ENCODE assay signal across 33 mouse cellular contexts in the genomic region with DNA sequence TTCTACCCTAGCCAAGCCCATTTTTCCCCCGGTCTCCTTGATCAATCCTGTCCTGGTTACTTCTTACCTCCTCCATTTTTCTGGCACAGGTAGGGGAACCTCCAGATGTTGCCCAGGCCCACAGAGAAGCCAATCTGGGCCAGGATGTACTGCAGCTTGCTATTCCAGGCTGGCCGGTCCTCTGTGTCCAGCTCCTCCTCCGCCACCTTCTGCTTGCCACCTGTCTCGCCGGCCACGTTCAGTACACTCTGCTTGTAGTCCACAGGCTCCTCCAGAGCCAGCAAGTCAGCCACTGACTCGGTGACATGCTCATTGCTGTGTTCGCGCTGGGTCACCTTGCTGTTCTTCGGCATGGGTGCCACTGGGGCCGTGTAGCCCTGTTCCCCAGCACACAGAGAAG. TPM values are rescaled to one million over a fixed set of nuclear protein-coding genes. Genes with fewer than 3 reads are reported as not detected.
DNase-seq lines count a peak whose midpoint lies in the region; ATAC-seq and TF ChIP-seq lines count a peak whose summit lies in the region.
"Had no signal": no experiment of that assay in that cellular context is flagged by ENCODE, and none has a peak within 500 bp of the region (broad histone marks: within the 10 kb centered on the region; RNA-seq: fewer than 3 reads in every experiment).

No protein-coding gene starts in this region.

- peak overlapping the region; percentile 77 for H3K27ac ChIP-seq in layer of hippocampus, adult 2 months
- no peak overlapping the region for H3K27ac ChIP-seq in lung, postnatal 0 days (ENCODE audit: low read length)
- no peak overlapping the region for H3K27ac ChIP-seq in heart, embryonic 12.5 days (ENCODE audit: poor library complexity, severe bottlenecking)
- H3K27ac ChIP-seq: embryonic facial prominence, embryonic 10.5 days; embryonic facial prominence, embryonic 15.5 days; heart, adult 2 months; heart, embryonic 13.5 days; hindbrain, embryonic 10.5 days; kidney, embryonic 15.5 days; limb, embryonic 12.5 days; liver, embryonic 15.5 days; midbrain, embryonic 10.5 days; midbrain, embryonic 15.5 days had no signal

- H3K4me3 ChIP-seq in layer of hippocampus, adult 2 months = no peak overlapping the region
- no peak overlapping the region for H3K4me3 ChIP-seq in lung, postnatal 0 days (ENCODE audit: low read depth, low read length)
- H3K4me3 ChIP-seq in heart, embryonic 12.5 days = no peak overlapping the region
- H3K4me3 ChIP-seq: embryonic facial prominence, embryonic 10.5 days; embryonic facial prominence, embryonic 15.5 days; forebrain, embryonic 12.5 days; heart, adult 2 months; heart, embryonic 13.5 days; hindbrain, embryonic 10.5 days; hindbrain, embryonic 15.5 days; kidney, embryonic 15.5 days; limb, embryonic 12.5 days; liver, embryonic 15.5 days; midbrain, embryonic 10.5 days; midbrain, embryonic 15.5 days; neural tube, embryonic 15.5 days had no signal

- no peaks in the 10 kb centered on the region for H3K4me1 ChIP-seq in lung, postnatal 0 days (ENCODE audit: insufficient read depth, low read depth, low read length)
- peaks cover 10% of the 10 kb centered on the region for H3K4me1 ChIP-seq in heart, embryonic 12.5 days (replicated peaks)
- H3K4me1 ChIP-seq: liver, embryonic 15.5 days had no signal

- no peak overlapping the region for H3K9ac ChIP-seq in lung, postnatal 0 days (replicated peaks; ENCODE audit: low read depth)
- H3K9ac ChIP-seq in heart, embryonic 12.5 days = no peak overlapping the region
- H3K9ac ChIP-seq: embryonic facial prominence, embryonic 15.5 days; forebrain, embryonic 12.5 days; heart, embryonic 13.5 days; hindbrain, embryonic 15.5 days; kidney, embryonic 15.5 days; limb, embryonic 12.5 days; liver, embryonic 15.5 days; lung, embryonic 14.5 days; midbrain, embryonic 15.5 days; neural tube, embryonic 15.5 days had no signal

- H3K27me3 ChIP-seq in lung, postnatal 0 days (replicated peaks; ENCODE audit: insufficient read depth, low read length) = no peaks in the 10 kb centered on the region
- no peaks in the 10 kb centered on the region for H3K27me3 ChIP-seq in heart, embryonic 12.5 days (replicated peaks)
- H3K27me3 ChIP-seq: embryonic facial prominence, embryonic 15.5 days; forebrain, embryonic 12.5 days; heart, embryonic 13.5 days; hindbrain, embryonic 15.5 days; limb, embryonic 12.5 days; liver, embryonic 15.5 days; midbrain, embryonic 15.5 days had no signal

- no peak for ATAC-seq in lung, postnatal 0 days
- no peak for ATAC-seq in heart, embryonic 12.5 days (ENCODE audit: insufficient number of reproducible peaks, low FRiP score)
- ATAC-seq: CD4-positive, CD25-positive, alpha-beta regulatory T cell, adult 4 months; inflammation-experienced regulatory T-cells, adult 6 months; midbrain, embryonic 15.5 days had no signal

- H3K4me2 ChIP-seq in lung, postnatal 0 days (replicated peaks; ENCODE audit: low read depth, low read length) = no peak overlapping the region
- no peak overlapping the region for H3K4me2 ChIP-seq in heart, embryonic 12.5 days
- H3K4me2 ChIP-seq: embryonic facial prominence, embryonic 15.5 days; forebrain, embryonic 12.5 days; heart, embryonic 13.5 days; hindbrain, embryonic 15.5 days; kidney, embryonic 15.5 days; limb, embryonic 12.5 days; liver, embryonic 15.5 days; lung, embryonic 14.5 days; midbrain, embryonic 15.5 days; neural tube, embryonic 15.5 days had no signal

- WGBS in lung, postnatal 0 days = 95% methylated on average over 11 of the region's 11 CpGs
- WGBS in heart, embryonic 12.5 days = 90% methylated on average over 11 of the region's 11 CpGs

- no peaks in the 10 kb centered on the region for H3K36me3 ChIP-seq in lung, postnatal 0 days (ENCODE audit: insufficient read depth, low read length)
- H3K36me3 ChIP-seq in heart, embryonic 12.5 days = peaks cover 29% of the 10 kb centered on the region
- H3K36me3 ChIP-seq: liver, embryonic 15.5 days; neural tube, embryonic 15.5 days had no signal

- no peak for TF ChIP-seq EP300 in lung, postnatal 0 days (IDR thresholded peaks at IDR 0.05)

- H3K9me3 ChIP-seq in lung, postnatal 0 days (ENCODE audit: low read length) = no peaks in the 10 kb centered on the region
- peaks cover 28% of the 10 kb centered on the region for H3K9me3 ChIP-seq in heart, embryonic 12.5 days (replicated peaks)
- H3K9me3 ChIP-seq: embryonic facial prominence, embryonic 15.5 days; forebrain, embryonic 12.5 days; hindbrain, embryonic 15.5 days; liver, embryonic 15.5 days; midbrain, embryonic 15.5 days; neural tube, embryonic 15.5 days had no signal

- no peak for TF ChIP-seq CTCF in layer of hippocampus, adult 2 months (conservative IDR thresholded peaks at IDR 0.05)
- no peak for TF ChIP-seq CTCF in lung, postnatal 0 days (IDR thresholded peaks at IDR 0.05)

- no peak for DNase-seq in layer of hippocampus, adult 2 months (ENCODE audit: low spot score in 2 of 2)
- no peak for DNase-seq in layer of hippocampus, postnatal 10 days (ENCODE audit: low spot score in 2 of 2)
- peak; percentile 92 for DNase-seq in cerebellum, adult 11-12 months
- peak; percentile 90 for DNase-seq in cerebellum, adult 9-10 months
- DNase-seq in cerebellum, postnatal 36 days = peak; percentile 77 to 79
- DNase-seq in lung, postnatal 0 days (ENCODE audit: low spot score) = no peak
- DNase-seq: adrenal gland, postnatal 14 days; heart, adult 2 months; heart, postnatal 10 days; kidney, adult 18-20 months; kidney, postnatal 36 days; lung, embryonic 14.5 days; retina, postnatal 1 day had no signal

RNA-seq across cellular contexts. Expression of a gene that starts 17.5 kb away (rescaled TPM):
- total RNA-seq in layer of hippocampus, adult 2 months (2021) = 100 to 1,000 TPM; 276 to 290 TPM
- 100 to 1,000 TPM; 197 to 222 TPM for total RNA-seq in layer of hippocampus, postnatal 10 days (2021)
- polyA plus RNA-seq in lung, postnatal 0 days (2015; fragmentation: Nextera tagmentation; extraction: Ambion mirVana) = 0.38 and 0.84 TPM in 2 replicates
- polyA plus RNA-seq in heart, embryonic 12.5 days (2016; fragmentation: Nextera tagmentation; extraction: Ambion mirVana) = 3.9 and 4.6 TPM in 2 replicates
- total RNA-seq: liver, adult 2 months; megakaryocyte progenitor cell, adult 5-6 weeks had no signal
- polyA plus RNA-seq: CD4-positive, CD25-positive, alpha-beta regulatory T cell, adult 4 months; inflammation-experienced regulatory T-cells, adult 6 months had no signal

RNA-seq across cellular contexts. Expression of a gene that starts 40.9 kb away (rescaled TPM):
- total RNA-seq in layer of hippocampus, adult 2 months (2021) = 10 to 100 TPM; 59.1 to 62.3 TPM
- total RNA-seq in layer of hippocampus, postnatal 10 days (2021) = 10 to 100 TPM; 33.9 to 37.5 TPM
- polyA plus RNA-seq in lung, postnatal 0 days (2015; fragmentation: Nextera tagmentation; extraction: Ambion mirVana) = 0.02 TPM in 1 of 2 replicates, not detected in the other
- polyA plus RNA-seq in heart, embryonic 12.5 days (2016; fragmentation: Nextera tagmentation; extraction: Ambion mirVana) = 0.12 and 0.15 TPM in 2 replicates
- total RNA-seq: liver, adult 2 months; megakaryocyte progenitor cell, adult 5-6 weeks had no signal
- polyA plus RNA-seq: CD4-positive, CD25-positive, alpha-beta regulatory T cell, adult 4 months; inflammation-experienced regulatory T-cells, adult 6 months; limb, embryonic 12.5 days; liver, embryonic 15.5 days; midbrain, embryonic 10.5 days; stomach, embryonic 14.5 days had no signal

RNA-seq across cellular contexts. Expression of a gene that starts 54.6 kb away (rescaled TPM):
- total RNA-seq in layer of hippocampus, adult 2 months (2021) = not detected
- not detected for total RNA-seq in layer of hippocampus, postnatal 10 days (2021)
- not detected in 2 replicates for polyA plus RNA-seq in lung, postnatal 0 days (2015; fragmentation: Nextera tagmentation; extraction: Ambion mirVana)
- polyA plus RNA-seq in heart, embryonic 12.5 days (2016; fragmentation: Nextera tagmentation; extraction: Ambion mirVana) = not detected in 2 replicates
- total RNA-seq: adrenal gland, postnatal 14 days; gastrocnemius, adult 8-10 months; gastrocnemius, postnatal 4 days; heart, adult 2 months; heart, postnatal 10 days; liver, adult 2 months; megakaryocyte progenitor cell, adult 5-6 weeks had no signal
- polyA plus RNA-seq: CD4-positive, CD25-positive, alpha-beta regulatory T cell, adult 4 months; embryonic facial prominence, embryonic 15.5 days; heart, adult 2 months; heart, embryonic 13.5 days; hindbrain, embryonic 10.5 days; hindbrain, embryonic 15.5 days; inflammation-experienced regulatory T-cells, adult 6 months; kidney, embryonic 15.5 days; liver, adult 2 months; liver, embryonic 15.5 days; lung, embryonic 14.5 days; midbrain, embryonic 10.5 days; midbrain, embryonic 15.5 days; neural tube, embryonic 15.5 days; stomach, embryonic 14.5 days had no signal

Comparison
In these comparisons a context has a peak if more than half of its experiments do, and no peak if none do; other contexts are left out.
1. DNase-seq: peak in cerebellum, adult 11-12 months (single experiment), cerebellum, adult 9-10 months (single experiment) and cerebellum, postnatal 36 days (2 of 2); none in layer of hippocampus, adult 2 months (0 of 2), layer of hippocampus, postnatal 10 days (0 of 2) and lung, postnatal 0 days (single experiment).